Mouse (Mus musculus) macrophage (primary cell): Measurements from ENCODE around the gene Setd1a. TPM values are rescaled to one million over a fixed set of nuclear protein-coding genes. Genes with fewer than 3 reads are reported as not detected.

Experiments used
- H3K27ac ChIP-seq: fragments of 350-480 bp; formaldehyde crosslinking; 2 replicates; pipeline ENCODE4 v1.9.0; 2021
- H3K36me3 ChIP-seq: fragments of 350-480 bp; formaldehyde crosslinking; 2 replicates; pipeline ENCODE4 v1.9.0; 2021; ENCODE audit errors: inconsistent target
- H3K4me3 ChIP-seq: fragments of 350-480 bp; formaldehyde crosslinking; 2 replicates; pipeline ENCODE4 v1.9.0; 2021; ENCODE audit errors: inconsistent target
- H3K79me2 ChIP-seq: fragments of 350-480 bp; formaldehyde crosslinking; 2 replicates; pipeline ENCODE4 v1.9.0; 2021; ENCODE audit errors: inconsistent target
- WGBS: methylation state at CpG from one replicate; pipeline ENCODE4 v1.1.7; 2026; ENCODE audit warnings: inconsistent platforms; ENCODE audit not compliant: missing documents; 5-methylcytosine and 5-hydroxymethylcytosine counted together
- polyA plus RNA-seq: library from polyadenylated mRNA; stranded (reverse); fragments of 250-400 nt; gene quantifications from 3 replicates; pipeline ENCODE4 v1.2.4, GENCODE M21; 2018; ENCODE audit warnings: inconsistent platforms

Gene Setd1a
- polyA plus RNA-seq, 1 experiment from 2014 or later: 14.1 TPM

DNA sequence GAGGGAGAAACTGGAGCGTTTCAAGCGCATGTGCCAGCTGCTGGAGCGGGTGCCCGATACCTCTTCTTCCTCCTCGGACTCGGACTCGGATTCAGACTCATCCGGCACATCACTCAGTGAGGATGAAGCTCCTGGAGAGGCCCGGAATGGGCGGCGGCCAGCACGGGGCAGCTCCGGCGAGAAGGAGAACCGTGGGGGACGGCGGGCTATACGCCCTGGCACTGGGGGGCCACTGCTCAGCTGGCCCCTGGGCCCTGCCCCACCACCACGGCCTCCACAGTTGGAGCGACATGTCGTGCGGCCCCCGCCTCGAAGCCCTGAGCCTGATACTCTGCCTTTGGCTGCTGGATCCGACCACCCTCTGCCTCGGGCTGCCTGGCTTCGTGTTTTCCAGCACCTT is 24.4 kb upstream of the Setd1a start:
- Histone ChIP-seq H3K79me2 (no peaks in the 10 kb centered on the region), H3K4me3 (no peak overlapping the region), H3K27ac (no peak overlapping the region), H3K36me3 (peaks cover 36% of the 10 kb centered on the region; the same call in 1 of the 2 replicates)
- 93% methylated on average over 26 of the region's 27 CpGs for WGBS

DNA sequence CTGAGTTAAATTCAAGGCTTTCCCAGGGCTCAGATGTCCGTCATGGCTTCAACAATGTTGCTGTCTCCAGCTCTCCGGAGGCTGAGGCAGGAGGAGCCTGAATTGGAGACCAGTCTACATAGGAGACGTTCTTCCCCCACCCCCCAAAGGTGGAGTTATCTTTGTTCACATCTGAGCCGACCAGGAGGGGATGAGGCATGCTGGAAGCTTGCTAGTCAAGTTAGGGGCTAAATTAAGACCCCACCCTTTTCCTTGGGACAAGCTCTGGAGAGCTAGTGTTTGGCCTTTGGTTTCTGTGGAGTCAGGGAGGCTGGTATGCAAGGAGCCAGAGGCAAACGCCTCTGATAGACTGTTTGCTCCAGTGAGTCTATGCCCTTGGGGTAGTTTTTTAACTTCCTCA is 23.3 kb upstream of the Setd1a start:
- H3K79me2 ChIP-seq: no peaks in the 10 kb centered on the region
- 82% methylated on average over 4 of the region's 5 CpGs for WGBS
- H3K36me3 ChIP-seq: peaks cover 36% of the 10 kb centered on the region; the same call in 1 of the 2 replicates
- H3K4me3 ChIP-seq: no peak overlapping the region
- H3K27ac ChIP-seq: no peak overlapping the region

GRCm38 (mm10) chr7:127753741-127754140 is 22.7 kb upstream of the Setd1a start:
- Histone ChIP-seq H3K79me2 (no peaks in the 10 kb centered on the region), H3K27ac (no peak overlapping the region), H3K36me3 (peaks cover 36% of the 10 kb centered on the region; the same call in 1 of the 2 replicates), H3K4me3 (no peak overlapping the region)
- WGBS: 91% methylated on average over 7 of the region's 7 CpGs

GRCm38 (mm10) chr7:127759716-127760115 is 16.8 kb upstream of the Setd1a start:
- Histone ChIP-seq H3K36me3 (peaks cover 8% of the 10 kb centered on the region; the same call in 1 of the 2 replicates), H3K4me3 (no peak overlapping the region), H3K79me2 (no peaks in the 10 kb centered on the region), H3K27ac (peak overlapping the region; percentile 37)
- 13% methylated on average over 6 of the region's 6 CpGs for WGBS

DNA sequence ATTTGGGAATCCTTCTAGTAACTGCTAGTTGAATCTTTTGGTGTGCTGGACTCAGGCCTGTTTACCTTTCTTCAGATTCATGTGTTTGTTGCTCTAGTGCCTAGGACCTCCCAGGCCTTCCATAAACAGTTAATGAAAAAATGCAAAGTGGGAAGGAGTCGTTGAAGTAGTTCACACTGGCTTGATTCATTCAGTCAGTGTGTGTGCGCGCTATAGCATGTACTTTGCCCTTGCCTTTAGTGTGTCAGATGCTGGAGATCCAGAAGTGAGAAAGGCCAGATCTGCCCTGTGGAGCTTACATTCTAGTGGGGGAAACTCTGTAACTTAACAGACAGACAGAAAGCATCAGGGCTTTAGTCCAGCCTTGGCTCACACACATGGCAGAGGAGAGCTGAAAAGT is 16.0 kb upstream of the Setd1a start:
- Histone ChIP-seq H3K79me2 (no peaks in the 10 kb centered on the region), H3K4me3 (no peak overlapping the region), H3K36me3 (peaks cover 4% of the 10 kb centered on the region; the same call in 1 of the 2 replicates), H3K27ac (peak overlapping the region; percentile 14)
- WGBS: 91% methylated on average over 3 of the region's 3 CpGs

- H3K4me3 ChIP-seq: no peak overlapping the region
- H3K27ac ChIP-seq: no peak overlapping the region
- WGBS: 19% methylated on average over 7 of the region's 7 CpGs
- H3K79me2 ChIP-seq: no peaks in the 10 kb centered on the region
- peaks cover 9% of the 10 kb centered on the region; the same call in 1 of the 2 replicates for H3K36me3 ChIP-seq
These were observed 15.4 kb upstream of the Setd1a start for GRCm38 (mm10) chr7:127761026-127761425.

- Histone ChIP-seq H3K36me3 (peaks cover 11% of the 10 kb centered on the region; the same call in 1 of the 2 replicates), H3K4me3 (no peak overlapping the region), H3K79me2 (no peaks in the 10 kb centered on the region), H3K27ac (peak overlapping the region; percentile 19)
- WGBS: 10% methylated on average over 4 of the region's 4 CpGs
These were observed 12.8 kb upstream of the Setd1a start for GRCm38 (mm10) chr7:127763642-127764041.

DNA sequence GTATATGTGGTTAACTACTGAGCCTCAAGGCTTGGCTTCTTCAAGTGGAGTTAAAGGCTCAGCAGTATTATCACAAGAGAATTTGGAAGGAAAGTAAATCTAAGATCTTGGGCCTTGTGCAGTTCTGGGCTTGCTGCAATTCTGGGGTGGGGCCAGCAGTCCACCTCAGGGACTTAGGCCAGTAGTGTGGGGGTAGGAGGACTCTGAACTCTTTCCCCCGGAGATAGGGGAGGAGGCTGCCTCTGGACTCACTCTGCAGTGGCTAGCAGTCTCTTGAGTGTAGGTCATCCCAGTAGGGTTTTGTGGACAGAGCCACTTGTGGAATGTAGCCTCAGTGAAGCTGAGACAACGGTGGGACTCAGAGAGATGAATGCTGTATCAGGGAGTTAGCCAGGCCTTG is 10.7 kb upstream of the Setd1a start:
- 100% methylated on average over 1 of the region's 2 CpGs for WGBS
- Histone ChIP-seq H3K4me3 (no peak overlapping the region), H3K36me3 (peaks cover 11% of the 10 kb centered on the region; the same call in 1 of the 2 replicates)

DNA sequence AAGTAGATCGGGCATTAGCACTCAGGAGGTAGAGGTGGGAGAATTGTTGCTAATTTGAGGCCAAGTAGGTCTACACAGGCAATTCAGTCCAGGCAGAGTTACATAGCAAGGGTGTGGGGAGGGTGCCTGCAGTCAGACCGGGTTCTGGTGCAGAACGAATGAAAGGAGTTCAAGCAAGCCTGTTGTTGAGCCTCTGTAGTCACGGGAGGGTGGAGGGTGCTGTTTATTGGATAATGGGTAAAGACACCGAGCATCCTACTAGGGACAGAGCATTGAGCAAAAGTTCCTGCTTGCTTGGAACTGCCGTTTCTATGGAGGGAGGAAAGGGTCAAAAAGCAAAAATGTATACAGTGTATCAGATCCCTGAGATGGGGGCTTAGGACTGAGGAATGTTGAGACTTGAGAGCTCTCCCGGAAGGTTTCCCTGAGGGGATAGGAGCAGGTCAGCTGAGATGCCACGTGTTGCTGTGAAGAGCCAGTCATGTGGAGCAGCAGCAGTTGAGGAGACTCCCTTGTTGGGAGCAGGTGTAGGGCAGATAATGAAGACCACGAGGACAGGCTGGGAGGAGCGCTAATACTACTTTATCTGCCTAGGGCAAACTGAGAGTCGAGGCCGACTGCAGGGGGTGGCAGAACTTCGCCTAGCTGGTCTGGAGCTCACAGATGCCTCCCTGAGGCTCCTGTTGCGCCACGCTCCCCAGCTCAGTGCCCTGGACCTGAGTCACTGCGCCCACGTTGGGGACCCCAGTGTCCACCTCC is 9.4 kb upstream of the Setd1a start:
- H3K27ac ChIP-seq: no peak overlapping the region
- H3K79me2 ChIP-seq: peaks cover 18% of the 10 kb centered on the region; the same call in 1 of the 2 replicates
- no peak overlapping the region for H3K4me3 ChIP-seq
- H3K36me3 ChIP-seq: peaks cover 11% of the 10 kb centered on the region; the same call in 1 of the 2 replicates
- 88% methylated on average over 17 of the region's 17 CpGs for WGBS

More for the DNA sequence above, 10.7 kb upstream of the Setd1a start:
- no peak overlapping the region for H3K27ac ChIP-seq
- H3K79me2 ChIP-seq: peaks cover 11% of the 10 kb centered on the region; the same call in 1 of the 2 replicates

DNA sequence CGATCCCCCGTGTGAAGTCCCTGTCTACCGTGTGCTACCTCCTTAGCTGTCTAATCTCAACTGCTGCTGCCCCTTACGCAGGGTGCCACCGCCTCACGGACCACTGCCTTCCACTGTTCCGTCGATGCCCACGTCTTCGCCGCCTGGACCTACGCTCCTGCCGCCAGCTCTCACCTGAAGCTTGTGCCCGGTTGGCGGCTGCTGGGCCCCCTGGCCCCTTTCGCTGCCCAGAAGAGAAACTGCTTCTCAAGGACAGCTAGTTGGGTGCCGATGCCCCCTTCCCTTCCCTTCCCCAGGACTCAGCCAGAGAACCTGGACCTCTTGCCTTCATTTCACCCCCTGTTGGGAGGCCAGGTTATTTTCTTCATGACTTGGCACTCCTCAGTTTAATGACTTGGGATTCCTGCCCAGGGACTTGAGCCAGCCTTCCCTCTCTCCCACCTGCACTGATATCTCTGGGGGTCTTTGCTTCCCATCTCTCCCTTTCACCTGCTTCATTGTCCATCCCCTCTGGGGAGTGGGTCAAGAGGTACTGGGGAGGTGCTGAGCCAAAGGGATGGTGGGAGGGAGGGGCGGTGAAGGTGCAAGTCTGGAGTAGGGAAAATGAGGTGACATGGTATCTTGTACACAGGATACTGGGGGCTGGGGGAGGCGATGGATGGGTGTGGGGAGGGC is 8.7 kb upstream of the Setd1a start:
- Histone ChIP-seq H3K79me2 (peaks cover 18% of the 10 kb centered on the region; the same call in 1 of the 2 replicates), H3K4me3 (no peak overlapping the region), H3K27ac (no peak overlapping the region), H3K36me3 (0 out of 2 replicates have a peak, but pooled peaks cover 6% of the 10 kb centered on the region)
- WGBS: 96% methylated on average over 19 of the region's 19 CpGs

GRCm38 (mm10) chr7:127768346-127768996 is 8.0 kb upstream of the Setd1a start:
- H3K79me2 ChIP-seq: peaks cover 18% of the 10 kb centered on the region; the same call in 1 of the 2 replicates
- no peak overlapping the region for H3K4me3 ChIP-seq
- 75% methylated on average over 13 of the region's 13 CpGs for WGBS
- 0 out of 2 replicates have a peak, but pooled peaks cover 6% of the 10 kb centered on the region for H3K36me3 ChIP-seq
- H3K27ac ChIP-seq: no peak overlapping the region

DNA sequence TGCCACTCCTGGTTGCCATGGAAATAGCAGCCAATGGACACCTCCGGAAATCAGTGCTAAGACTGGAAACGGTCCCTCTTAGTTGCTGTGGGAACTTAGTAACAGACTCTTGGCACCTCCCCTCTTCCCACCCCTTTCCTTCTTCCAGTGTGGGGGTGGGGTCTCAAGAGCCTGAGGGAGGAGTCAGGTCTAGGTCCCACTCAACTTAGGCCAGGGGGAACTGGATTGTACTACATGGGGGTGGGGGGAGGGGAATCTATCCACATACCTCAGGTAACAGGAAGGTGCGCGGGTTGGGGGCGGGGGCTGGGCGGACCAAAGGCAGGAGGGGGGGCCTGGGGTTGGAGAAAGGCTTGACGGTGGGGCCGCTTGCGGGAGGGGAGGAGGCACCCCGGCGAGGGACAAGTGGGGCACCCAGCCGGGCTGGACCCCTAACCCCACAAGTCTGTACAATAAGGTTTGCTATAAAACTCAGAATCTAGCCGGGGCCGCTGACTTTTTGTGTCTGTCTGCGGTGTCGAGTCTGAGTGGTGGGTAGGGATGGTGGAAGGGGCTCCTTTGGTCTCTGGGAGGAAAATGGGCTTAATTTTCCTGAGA is 7.4 kb upstream of the Setd1a start:
- WGBS: 1% methylated on average over 15 of the region's 16 CpGs
- H3K27ac ChIP-seq: peak overlapping the region; percentile 78
- 0 out of 2 replicates have a peak, but pooled peaks cover 6% of the 10 kb centered on the region for H3K36me3 ChIP-seq
- H3K79me2 ChIP-seq: peaks cover 18% of the 10 kb centered on the region; the same call in 1 of the 2 replicates
- H3K4me3 ChIP-seq: peak overlapping the region; percentile 67

DNA sequence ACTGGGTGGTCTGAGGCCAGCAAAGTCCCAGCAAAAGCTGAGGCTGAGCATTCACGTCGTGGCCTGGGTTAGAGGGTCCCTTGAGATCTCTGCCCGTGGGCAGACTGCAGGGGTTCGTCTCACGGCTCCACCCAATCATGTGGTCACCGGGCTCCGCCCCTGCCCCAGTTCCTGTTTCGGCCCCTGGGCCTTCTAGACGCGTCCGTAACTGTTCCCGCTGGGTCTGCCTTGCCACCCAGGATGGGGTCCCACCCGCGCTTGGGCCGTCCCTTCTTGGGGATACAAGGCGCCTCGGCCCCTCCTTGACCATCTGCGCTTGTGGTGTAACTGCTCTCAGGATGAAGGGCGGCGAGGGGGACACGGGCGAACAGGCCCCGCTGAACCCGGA is 6.8 kb upstream of the Setd1a start, which contains the start of gene Orai3:
Gene Orai3, plus strand, starts transcription at position 165 of the 388 bp plus-strand sequence.
- H3K36me3 ChIP-seq: 0 out of 2 replicates have a peak, but pooled peaks cover 6% of the 10 kb centered on the region

More for the DNA sequence above, 6.8 kb upstream of the Setd1a start, which contains the start of gene Orai3:
- Histone ChIP-seq H3K79me2 (peaks cover 18% of the 10 kb centered on the region; the same call in 1 of the 2 replicates), H3K27ac (peak within 1 kb of the TSS; percentile 78), H3K4me3 (peak within 1 kb of the TSS; percentile 67)
- WGBS: under 1% methylated on average over 24 of the region's 24 CpGs
